Mouse (Mus musculus): Measurements from ENCODE around the gene Flywch2. TPM values are rescaled to one million over a fixed set of nuclear protein-coding genes. Genes with fewer than 3 reads are reported as not detected.
A peak's percentile ranks its signal among the peaks of the same experiment; 100 is the strongest.

Gene Flywch2
- polyA plus RNA-seq, 1 experiment from 2014 or later, result 96.5 TPM

- ATAC-seq (ENCODE audit: low read depth), result no peak
- H3K9ac ChIP-seq (replicated peaks; ENCODE audit: low read depth, low read length), result no peak overlapping the region
- H3K9me3 ChIP-seq (ENCODE audit: control insufficient read depth, low read length), result no peaks in the 10 kb centered on the region
- H3K36me3 ChIP-seq (ENCODE audit: control insufficient read depth, insufficient read depth, low read length), result peaks cover 4% of the 10 kb centered on the region; the same call in 1 of the 2 replicates
- WGBS, result 83% methylated on average over 3 of the region's 3 CpGs
- H3K4me2 ChIP-seq (ENCODE audit: low read depth, low read length), result no peak overlapping the region
- H3K4me3 ChIP-seq (ENCODE audit: low read depth, low read length), result no peak overlapping the region
- H3K27ac ChIP-seq (ENCODE audit: low read depth, low read length), result no peak overlapping the region
- H3K4me1 ChIP-seq (ENCODE audit: control insufficient read depth, insufficient read depth, low read length), result peaks cover 13% of the 10 kb centered on the region; the same call in 1 of the 2 replicates
- H3K27me3 ChIP-seq (ENCODE audit: control insufficient read depth, insufficient read depth, low read length), result peaks cover 23% of the 10 kb centered on the region
Observed at GRCm38 (mm10) chr17:23747471-23747870, 38.4 kb downstream of the Flywch2 start.

DNA sequence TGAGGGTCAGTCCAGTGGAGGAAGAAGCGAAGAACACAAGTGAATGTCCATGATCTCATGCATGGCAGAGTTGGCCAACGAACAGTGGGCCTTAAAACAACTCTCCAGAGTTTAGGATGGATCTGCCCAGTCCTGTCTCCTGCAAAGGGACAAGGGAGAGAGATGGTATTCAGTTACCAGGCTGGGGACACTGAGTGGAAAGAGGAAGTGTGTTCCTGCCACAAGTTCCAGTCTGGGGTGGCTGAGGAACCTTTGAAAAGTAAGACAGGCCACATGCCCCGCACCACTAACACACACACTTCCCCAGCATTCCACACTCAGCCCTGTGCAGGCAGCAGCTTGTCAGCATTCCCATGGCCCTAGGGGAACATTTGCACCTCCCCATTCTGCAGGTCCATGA, 39.1 kb downstream of the Flywch2 start:
- no peak for ATAC-seq (ENCODE audit: low read depth)
- peaks cover 30% of the 10 kb centered on the region for H3K27me3 ChIP-seq (ENCODE audit: control insufficient read depth, insufficient read depth, low read length)

DNA sequence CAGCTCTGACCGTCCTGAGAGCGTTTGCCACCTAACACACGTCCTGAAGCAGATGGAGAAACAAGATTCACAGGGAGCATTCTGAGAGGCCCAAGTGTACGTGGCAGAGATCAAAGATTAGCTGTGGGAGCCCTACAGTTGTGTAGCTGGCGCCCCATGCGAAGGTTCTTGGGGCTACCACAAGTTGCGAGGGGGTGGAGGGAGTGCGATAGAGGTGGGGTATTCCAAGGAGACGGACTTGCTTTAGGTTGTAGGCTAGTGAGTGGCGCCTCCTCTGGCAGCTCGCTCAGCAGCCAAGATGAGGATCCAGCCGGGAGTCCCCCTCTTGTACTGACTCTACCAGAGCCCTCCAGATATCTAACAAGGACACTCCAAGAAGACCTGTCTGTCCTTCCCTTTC, 39.6 kb downstream of the Flywch2 start:
- Histone ChIP-seq H3K4me3 (ENCODE audit: low read depth, low read length) (peak overlapping the region; percentile 31; the same call in 1 of the 2 replicates), H3K9me3 (ENCODE audit: control insufficient read depth, low read length) (no peaks in the 10 kb centered on the region), H3K9ac (replicated peaks; ENCODE audit: low read depth, low read length) (no peak overlapping the region), H3K36me3 (ENCODE audit: control insufficient read depth, insufficient read depth, low read length) (no peaks in the 10 kb centered on the region; the same call in 1 of the 2 replicates), H3K27ac (ENCODE audit: low read depth, low read length) (no peak overlapping the region), H3K4me1 (ENCODE audit: control insufficient read depth, insufficient read depth, low read length) (peaks cover 13% of the 10 kb centered on the region; the same call in 1 of the 2 replicates), H3K4me2 (ENCODE audit: low read depth, low read length) (peak overlapping the region; percentile 74), H3K27me3 (ENCODE audit: control insufficient read depth, insufficient read depth, low read length) (peaks cover 33% of the 10 kb centered on the region)
- no peak for ATAC-seq (ENCODE audit: low read depth)
- WGBS, result under 1% methylated on average over 12 of the region's 12 CpGs

More for the DNA sequence above, 39.1 kb downstream of the Flywch2 start:
- no peak overlapping the region for H3K4me3 ChIP-seq (ENCODE audit: low read depth, low read length)
- H3K9me3 ChIP-seq (ENCODE audit: control insufficient read depth, low read length), result no peaks in the 10 kb centered on the region
- no peak overlapping the region for H3K4me2 ChIP-seq (ENCODE audit: low read depth, low read length)
- H3K36me3 ChIP-seq (ENCODE audit: control insufficient read depth, insufficient read depth, low read length), result no peaks in the 10 kb centered on the region; the same call in 1 of the 2 replicates
- 79% methylated on average over 3 of the region's 3 CpGs for WGBS
- no peak overlapping the region for H3K27ac ChIP-seq (ENCODE audit: low read depth, low read length)
- peaks cover 13% of the 10 kb centered on the region; the same call in 1 of the 2 replicates for H3K4me1 ChIP-seq (ENCODE audit: control insufficient read depth, insufficient read depth, low read length)
- H3K9ac ChIP-seq (replicated peaks; ENCODE audit: low read depth, low read length), result no peak overlapping the region

- peak within 1 kb of the TSS; percentile 46; the same call in 1 of the 2 replicates for H3K9ac ChIP-seq (replicated peaks; ENCODE audit: low read depth, low read length)
- peak within 1 kb of the TSS; percentile 74 for H3K4me2 ChIP-seq (ENCODE audit: low read depth, low read length)
- ATAC-seq (ENCODE audit: low read depth), result no peak
- H3K27me3 ChIP-seq (ENCODE audit: control insufficient read depth, insufficient read depth, low read length), result peaks cover 36% of the 10 kb centered on the region
- under 1% methylated on average over 40 of the region's 45 CpGs for WGBS
- peaks cover 16% of the 10 kb centered on the region; the same call in 1 of the 2 replicates for H3K4me1 ChIP-seq (ENCODE audit: control insufficient read depth, insufficient read depth, low read length)
- no peaks in the 10 kb centered on the region for H3K9me3 ChIP-seq (ENCODE audit: control insufficient read depth, low read length)
- no peaks in the 10 kb centered on the region; the same call in 1 of the 2 replicates for H3K36me3 ChIP-seq (ENCODE audit: control insufficient read depth, insufficient read depth, low read length)
- peak within 1 kb of the TSS; percentile 31 for H3K4me3 ChIP-seq (ENCODE audit: low read depth, low read length)
- no peak within 1 kb of the TSS for H3K27ac ChIP-seq (ENCODE audit: low read depth, low read length)
Observed at GRCm38 (mm10) chr17:23745301-23746251, 40.3 kb downstream of the Flywch2 start, which contains the start of gene Kremen2. Gene Kremen2 (minus strand): TSS chr17:23745833.

DNA sequence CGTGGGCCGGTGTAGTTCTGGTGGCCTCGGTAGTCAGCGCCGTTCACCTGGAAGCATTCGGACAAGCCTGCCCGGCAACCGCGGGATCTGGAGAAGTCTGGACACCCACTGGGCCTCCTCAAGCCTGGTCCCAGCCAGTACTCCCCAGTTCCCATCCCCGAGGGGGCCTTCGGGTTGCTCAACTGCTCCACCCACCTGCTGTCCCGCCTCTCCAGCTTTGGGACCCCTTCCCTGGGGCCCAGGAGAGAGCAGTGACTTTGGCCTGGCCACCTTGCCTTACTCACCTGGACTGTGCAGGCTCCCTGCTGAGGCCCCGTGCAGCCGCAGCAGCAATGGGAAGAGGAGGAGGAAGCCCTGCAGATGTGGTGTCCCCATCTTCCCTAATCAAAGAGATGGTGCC, 41.2 kb downstream of the Flywch2 start:
- Histone ChIP-seq H3K27ac (ENCODE audit: low read depth, low read length) (no peak overlapping the region), H3K27me3 (ENCODE audit: control insufficient read depth, insufficient read depth, low read length) (peaks cover 36% of the 10 kb centered on the region), H3K4me3 (ENCODE audit: low read depth, low read length) (peak overlapping the region; percentile 31; the same call in 1 of the 2 replicates), H3K9ac (replicated peaks; ENCODE audit: low read depth, low read length) (no peak overlapping the region), H3K4me2 (ENCODE audit: low read depth, low read length) (peak overlapping the region; percentile 74; the same call in 1 of the 2 replicates), H3K36me3 (ENCODE audit: control insufficient read depth, insufficient read depth, low read length) (no peaks in the 10 kb centered on the region), H3K9me3 (ENCODE audit: control insufficient read depth, low read length) (no peaks in the 10 kb centered on the region), H3K4me1 (ENCODE audit: control insufficient read depth, insufficient read depth, low read length) (peaks cover 18% of the 10 kb centered on the region; the same call in 1 of the 2 replicates)
- ATAC-seq (ENCODE audit: low read depth), result no peak
- WGBS, result 1% methylated on average over 14 of the region's 14 CpGs

DNA sequence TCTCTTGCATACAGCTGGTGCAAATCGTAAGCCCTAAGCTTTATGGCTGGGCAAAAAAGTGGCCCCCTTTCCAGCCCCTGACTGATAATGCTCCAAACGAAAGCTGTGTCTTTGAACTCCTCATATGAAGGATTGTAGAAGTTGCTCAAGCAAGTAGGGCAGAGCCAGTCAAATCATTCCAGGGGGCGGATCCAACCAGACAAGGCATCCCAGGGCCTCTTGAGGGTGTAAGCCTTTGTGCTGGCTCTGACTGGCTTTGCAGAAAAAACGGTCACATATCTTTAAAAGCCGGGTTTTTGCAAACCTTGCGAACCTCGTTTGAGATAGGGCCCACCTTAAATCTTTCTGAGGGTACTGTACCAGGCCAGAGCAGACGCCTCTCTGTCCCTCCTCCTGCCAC, 41.8 kb downstream of the Flywch2 start:
- WGBS, result 14% methylated on average over 8 of the region's 8 CpGs
- Histone ChIP-seq H3K4me2 (ENCODE audit: low read depth, low read length) (no peak overlapping the region), H3K9ac (replicated peaks; ENCODE audit: low read depth, low read length) (no peak overlapping the region), H3K36me3 (ENCODE audit: control insufficient read depth, insufficient read depth, low read length) (no peaks in the 10 kb centered on the region), H3K4me3 (ENCODE audit: low read depth, low read length) (no peak overlapping the region), H3K27me3 (ENCODE audit: control insufficient read depth, insufficient read depth, low read length) (peaks cover 36% of the 10 kb centered on the region), H3K9me3 (ENCODE audit: control insufficient read depth, low read length) (no peaks in the 10 kb centered on the region), H3K4me1 (ENCODE audit: control insufficient read depth, insufficient read depth, low read length) (peaks cover 20% of the 10 kb centered on the region), H3K27ac (ENCODE audit: low read depth, low read length) (no peak overlapping the region)
- ATAC-seq (ENCODE audit: low read depth), result no peak

DNA sequence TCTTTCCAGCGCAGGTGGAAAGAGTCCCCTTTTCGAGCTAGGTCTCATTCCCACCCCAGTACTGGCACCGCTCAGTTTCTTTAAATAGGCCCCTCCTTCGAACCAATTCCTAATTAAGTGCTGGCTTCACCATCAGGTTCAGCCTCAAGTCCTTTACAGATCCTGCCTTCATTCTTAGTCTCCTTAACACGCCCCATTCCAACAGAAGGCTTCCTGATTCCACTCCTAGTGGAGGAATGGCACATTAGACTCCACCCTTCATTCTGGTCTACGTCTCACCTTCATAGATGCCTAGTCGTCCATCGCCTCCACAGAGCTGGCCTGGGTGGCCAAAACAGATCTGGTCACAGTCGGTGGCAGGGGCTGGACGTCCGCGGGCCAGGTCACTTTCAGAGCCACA, 42.9 kb downstream of the Flywch2 start:
- Histone ChIP-seq H3K4me3 (ENCODE audit: low read depth, low read length) (no peak overlapping the region), H3K36me3 (ENCODE audit: control insufficient read depth, insufficient read depth, low read length) (no peaks in the 10 kb centered on the region; the same call in 1 of the 2 replicates), H3K27me3 (ENCODE audit: control insufficient read depth, insufficient read depth, low read length) (peaks cover 36% of the 10 kb centered on the region)

DNA sequence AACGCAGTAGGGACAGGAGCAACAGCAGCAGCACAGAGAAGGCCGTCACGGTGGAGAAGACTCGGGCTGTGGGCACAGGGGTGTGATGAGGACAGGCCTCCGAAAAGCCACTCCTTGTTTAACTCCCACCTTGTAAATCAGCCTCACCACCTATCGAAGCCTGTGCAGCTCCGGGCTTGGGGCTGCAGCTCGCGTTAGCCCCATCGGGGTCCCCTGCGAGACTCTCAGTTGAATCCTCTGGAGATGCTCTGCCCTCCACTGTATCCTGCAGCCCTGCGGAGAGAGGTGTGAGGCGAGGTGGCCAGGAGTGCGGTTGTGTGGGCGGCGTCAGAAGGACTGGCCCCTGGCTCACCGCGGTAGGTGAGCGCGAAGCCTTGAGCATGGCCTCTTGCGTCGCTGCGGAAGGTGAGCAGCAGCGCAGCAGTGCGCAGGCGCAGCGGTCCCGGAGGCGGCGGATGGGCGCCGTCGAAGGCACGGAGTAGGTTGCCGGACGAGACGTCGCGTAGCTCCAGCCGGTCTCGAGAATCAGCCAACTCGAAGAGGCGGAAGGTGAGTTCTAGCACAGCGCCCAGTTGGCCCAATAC, 43.6 kb downstream of the Flywch2 start:
- Histone ChIP-seq H3K4me2 (ENCODE audit: low read depth, low read length) (peak overlapping the region; percentile 33), H3K4me1 (ENCODE audit: control insufficient read depth, insufficient read depth, low read length) (peaks cover 32% of the 10 kb centered on the region), H3K4me3 (ENCODE audit: low read depth, low read length) (peak overlapping the region; percentile 22; the same call in 1 of the 2 replicates), H3K9me3 (ENCODE audit: control insufficient read depth, low read length) (no peaks in the 10 kb centered on the region), H3K27me3 (ENCODE audit: control insufficient read depth, insufficient read depth, low read length) (peaks cover 36% of the 10 kb centered on the region), H3K27ac (ENCODE audit: low read depth, low read length) (no peak overlapping the region), H3K9ac (replicated peaks; ENCODE audit: low read depth, low read length) (0 out of 2 replicates have a peak overlapping the region, but pooled peaks have one; percentile 21), H3K36me3 (ENCODE audit: control insufficient read depth, insufficient read depth, low read length) (peaks cover 6% of the 10 kb centered on the region)
- ATAC-seq (ENCODE audit: low read depth), result no peak
- 7% methylated on average over 44 of the region's 44 CpGs for WGBS

More for the DNA sequence above, 42.9 kb downstream of the Flywch2 start:
- ATAC-seq (ENCODE audit: low read depth), result no peak
- Histone ChIP-seq H3K9ac (replicated peaks; ENCODE audit: low read depth, low read length) (no peak overlapping the region), H3K9me3 (ENCODE audit: control insufficient read depth, low read length) (no peaks in the 10 kb centered on the region), H3K4me2 (ENCODE audit: low read depth, low read length) (peak overlapping the region; percentile 33; the same call in 1 of the 2 replicates), H3K4me1 (ENCODE audit: control insufficient read depth, insufficient read depth, low read length) (peaks cover 29% of the 10 kb centered on the region), H3K27ac (ENCODE audit: low read depth, low read length) (no peak overlapping the region)
- 63% methylated on average over 12 of the region's 12 CpGs for WGBS
